Mouse (Mus musculus) heart, adult 2 months (tissue): Measurements from ENCODE around the gene Snx32.

Experiments
- CTCF ChIP-seq: fragments of 200-600 bp; IDR thresholded peaks from 2 replicates; pipeline ENCODE4 v1.8.1; 2022; ENCODE audit warnings: antibody characterized with exemption, mild to moderate bottlenecking, moderate library complexity
- EP300 ChIP-seq: fragments of 200-500 bp; IDR thresholded peaks from 2 replicates; pipeline ENCODE4 v1.6.1; 2011; ENCODE audit warnings: low read depth, low read length, control low read depth; ENCODE audit not compliant: insufficient read depth
- POLR2A ChIP-seq: fragments of 200-500 bp; IDR thresholded peaks from 2 replicates; pipeline ENCODE4 v1.6.1; 2011; ENCODE audit warnings: mild to moderate bottlenecking, low read depth, low read length, control low read depth; ENCODE audit not compliant: insufficient read depth

GRCm38 (mm10) chr19:5488878-5489571, 21.3 kb downstream of the Snx32 start:
- peak; percentile 95 for TF ChIP-seq POLR2A
- no peak for TF ChIP-seq CTCF
- TF ChIP-seq EP300, result no peak; the same call in 1 of the 2 replicates
